ENCODE assay signal across 19 mouse cellular contexts in the genomic region with DNA sequence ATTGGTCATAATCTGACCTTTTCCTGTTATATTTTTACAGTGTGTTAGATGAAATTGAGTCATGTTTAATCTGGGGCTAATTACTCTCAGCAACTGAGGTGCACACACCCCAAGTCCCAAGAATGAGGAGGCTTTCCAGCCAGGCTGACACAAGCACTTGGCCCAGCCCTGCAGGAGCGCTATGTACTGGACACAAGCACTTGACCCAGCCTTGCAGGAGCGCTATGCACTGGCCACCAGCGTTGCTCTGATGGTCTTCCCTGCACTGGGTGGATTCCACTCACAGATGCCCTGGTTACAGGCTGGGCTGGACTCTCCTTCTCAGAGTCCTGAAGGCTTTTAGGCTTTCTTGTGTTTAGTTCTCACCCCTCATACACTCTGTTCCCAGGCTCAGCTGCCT. TPM values are rescaled to one million over a fixed set of nuclear protein-coding genes. Genes with fewer than 3 reads are reported as not detected.
"Had no signal": no experiment of that assay in that cellular context is flagged by ENCODE, and none has a peak within 500 bp of the region (broad histone marks: within the 10 kb centered on the region; RNA-seq: fewer than 3 reads in every experiment).

No protein-coding gene starts in this region.

- H3K27ac ChIP-seq: limb, embryonic 12.5 days; limb, embryonic 15.5 days; liver, embryonic 13.5 days; lung, embryonic 15.5 days; midbrain, embryonic 10.5 days; midbrain, embryonic 13.5 days; stomach, postnatal 0 days had no signal

- DNase-seq: kidney, adult 18-20 months; kidney, adult 9 months; kidney, postnatal 14 days; kidney, postnatal 4 days; left cerebral cortex, postnatal 4 days; liver, embryonic 13.5 days; thymus, adult 2 months; thymus, postnatal 14 days; thymus, postnatal 4 days had no signal

- H3K36me3 ChIP-seq: midbrain, embryonic 13.5 days had no signal

- H3K9me3 ChIP-seq: limb, embryonic 12.5 days; limb, embryonic 15.5 days; liver, embryonic 13.5 days; lung, embryonic 15.5 days; megakaryocyte, embryonic 14.5 days; midbrain, embryonic 10.5 days; midbrain, embryonic 13.5 days had no signal

- H3K9ac ChIP-seq: limb, embryonic 12.5 days; limb, embryonic 15.5 days; liver, embryonic 13.5 days; lung, embryonic 15.5 days; midbrain, embryonic 13.5 days had no signal

- ATAC-seq: inflammation-experienced regulatory T-cells, adult 6 months; intestine, embryonic 16.5 days; midbrain, embryonic 13.5 days had no signal

- H3K4me2 ChIP-seq: limb, embryonic 12.5 days; limb, embryonic 15.5 days; liver, embryonic 13.5 days; lung, embryonic 15.5 days; midbrain, embryonic 13.5 days had no signal

- H3K27me3 ChIP-seq: limb, embryonic 12.5 days; limb, embryonic 15.5 days; lung, embryonic 15.5 days; megakaryocyte, embryonic 14.5 days; midbrain, embryonic 13.5 days had no signal

- H3K4me3 ChIP-seq: limb, embryonic 12.5 days; limb, embryonic 15.5 days; liver, embryonic 13.5 days; lung, embryonic 15.5 days; megakaryocyte, embryonic 14.5 days; midbrain, embryonic 10.5 days; midbrain, embryonic 13.5 days had no signal

RNA-seq across cellular contexts. Expression of a gene that starts 13.0 kb away (rescaled TPM):
- total RNA-seq: left cerebral cortex, postnatal 4 days; midbrain, postnatal 0 days had no signal
